Mouse (Mus musculus): Measurements from ENCODE around the gene Drg1. TPM values are rescaled to one million over a fixed set of nuclear protein-coding genes. Genes with fewer than 3 reads are reported as not detected.
A peak's percentile ranks its signal among the peaks of the same experiment; 100 is the strongest.

The Drg1 gene
- polyA plus RNA-seq, 3 experiments from 2014 or later = 162 to 177 (median 172) TPM

- ATAC-seq = peak; percentile 52
Observed at GRCm38 (mm10) chr11:3289803-3290639, 23.8 kb upstream of the Drg1 start.

GRCm38 (mm10) chr11:3289302-3289802 is 23.1 kb upstream of the Drg1 start:
- peak; percentile 52 for ATAC-seq

GRCm38 (mm10) chr11:3288521-3289301 is 22.5 kb upstream of the Drg1 start, which contains the start of gene Patz1:
TSS of gene Patz1 (plus strand) at chr11:3288874.
- peak; percentile 9 for ATAC-seq

GRCm38 (mm10) chr11:3287921-3288320 is 21.7 kb upstream of the Drg1 start:
- no peak for ATAC-seq

- ATAC-seq = no peak
Observed at GRCm38 (mm10) chr11:3287131-3287530, 20.9 kb upstream of the Drg1 start.

- no peak for ATAC-seq
Observed at GRCm38 (mm10) chr11:3285940-3286339, 19.7 kb upstream of the Drg1 start.

GRCm38 (mm10) chr11:3283645-3284044 is 17.4 kb upstream of the Drg1 start:
- no peak for ATAC-seq

- ATAC-seq = no peak
Observed at GRCm38 (mm10) chr11:3282887-3283286, 16.7 kb upstream of the Drg1 start.

- no peak for ATAC-seq
Observed at GRCm38 (mm10) chr11:3279729-3280128, 13.5 kb upstream of the Drg1 start.

GRCm38 (mm10) chr11:3278351-3278750 is 12.1 kb upstream of the Drg1 start:
- ATAC-seq = no peak

- ATAC-seq = no peak
Observed at GRCm38 (mm10) chr11:3269241-3269640, 3.0 kb upstream of the Drg1 start.

GRCm38 (mm10) chr11:3267133-3267532 is 918 bp upstream of the Drg1 start:
- ATAC-seq = no peak

- ATAC-seq = peak; percentile 1
Observed at GRCm38 (mm10) chr11:3265291-3266078, 730 bp downstream of the Drg1 start.

GRCm38 (mm10) chr11:3259537-3259936 is 6.7 kb downstream of the Drg1 start:
- ATAC-seq = no peak

- ATAC-seq = no peak
Observed at GRCm38 (mm10) chr11:3247387-3247786, 18.8 kb downstream of the Drg1 start.

GRCm38 (mm10) chr11:3243771-3244170 is 22.4 kb downstream of the Drg1 start:
- ATAC-seq = no peak

- no peak for ATAC-seq
Observed at GRCm38 (mm10) chr11:3242395-3242794, 23.8 kb downstream of the Drg1 start.

GRCm38 (mm10) chr11:3235277-3235676 is 30.9 kb downstream of the Drg1 start:
- ATAC-seq = no peak

- ATAC-seq = no peak
Observed at GRCm38 (mm10) chr11:3233704-3234103, 32.5 kb downstream of the Drg1 start.

GRCm38 (mm10) chr11:3232248-3232647 is 34.0 kb downstream of the Drg1 start:
- no peak for ATAC-seq

GRCm38 (mm10) chr11:3227113-3227512 is 39.1 kb downstream of the Drg1 start:
- ATAC-seq = peak; percentile 92

- ATAC-seq = no peak
Observed at GRCm38 (mm10) chr11:3223105-3223504, 43.1 kb downstream of the Drg1 start.

GRCm38 (mm10) chr11:3212526-3212925 is 53.7 kb downstream of the Drg1 start:
- ATAC-seq = no peak

All from inflammation-experienced regulatory T-cells, adult 6 months (primary cell).